In genomic region chr14:93895131-93895530, GRCm38 (mm10) we compare ENCODE assay signal across 19 mouse cellular contexts. TPM values are rescaled to one million over a fixed set of nuclear protein-coding genes. Genes with fewer than 3 reads are reported as not detected.
"Had no signal": no experiment of that assay in that cellular context is flagged by ENCODE, and none has a peak within 500 bp of the region (broad histone marks: within the 10 kb centered on the region; RNA-seq: fewer than 3 reads in every experiment).

No protein-coding gene starts in this region.

- DNase-seq: lung, adult 18-20 months; lung, embryonic 14.5 days; lung, postnatal 10 days; lung, postnatal 36 days; retina, postnatal 1 day; spleen, adult 18-20 months; thymus, adult 2 months; thymus, postnatal 25 days; thymus, postnatal 4 days had no signal

- H3K4me3 ChIP-seq: liver, embryonic 12.5 days; megakaryocyte, embryonic 14.5 days; midbrain, embryonic 13.5 days; midbrain, embryonic 15.5 days; neural tube, embryonic 12.5 days had no signal

- H3K27ac ChIP-seq: liver, embryonic 12.5 days; liver, embryonic 14.5 days; macrophage; midbrain, embryonic 13.5 days; midbrain, embryonic 15.5 days; neural tube, embryonic 12.5 days had no signal

RNA-seq across cellular contexts. Expression of gene Pcdh9, which starts 4.7 kb away (rescaled TPM):
- total RNA-seq: megakaryocyte progenitor cell, adult 5-6 weeks; monocyte, adult 5-6 weeks; neutrophil, adult 5-6 weeks had no signal
